Mouse (Mus musculus): ENCODE measurements around the gene Cyp1b1. TPM values are rescaled to one million over a fixed set of nuclear protein-coding genes. Genes with fewer than 3 reads are reported as not detected.

The Cyp1b1 gene
- total RNA-seq, 2 experiments from 2014 or later = 2.5 to 3.8 TPM

DNA sequence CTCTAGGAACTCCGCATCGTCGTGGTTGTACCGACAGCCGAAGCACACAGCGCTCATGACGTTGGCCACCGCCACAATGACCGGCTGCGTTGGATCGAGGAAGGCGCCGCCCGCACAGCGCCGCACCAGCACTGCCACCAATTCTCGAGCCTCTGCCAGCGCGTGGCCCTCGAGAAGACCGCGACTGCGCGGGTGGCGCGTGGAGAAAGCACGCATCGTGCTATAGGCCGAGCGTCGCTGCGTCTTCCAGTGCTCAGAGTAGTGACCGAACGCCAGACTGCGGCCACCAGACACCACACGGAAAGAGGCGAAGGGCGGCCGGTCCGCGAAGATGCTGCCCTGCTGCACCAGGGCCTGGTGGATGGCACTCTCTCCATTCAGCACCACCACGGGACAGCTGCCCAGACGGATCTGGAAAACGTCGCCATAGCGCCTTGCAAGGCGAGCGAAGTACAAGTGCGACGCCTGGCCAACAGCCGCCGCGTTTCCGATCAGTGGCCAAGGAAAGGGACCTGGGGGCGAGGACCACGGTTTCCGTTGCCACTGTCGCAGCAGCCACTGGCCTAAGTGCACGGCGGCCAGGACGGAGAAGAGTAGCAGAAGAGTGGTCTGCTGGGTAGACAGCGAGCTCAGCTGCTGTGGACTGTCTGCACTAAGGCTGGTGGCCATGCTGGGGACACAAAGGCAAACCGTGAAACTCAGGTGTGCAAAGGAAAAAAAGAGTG lies 1.1 kb downstream of the Cyp1b1 start:
- DNase-seq = no peak

DNA sequence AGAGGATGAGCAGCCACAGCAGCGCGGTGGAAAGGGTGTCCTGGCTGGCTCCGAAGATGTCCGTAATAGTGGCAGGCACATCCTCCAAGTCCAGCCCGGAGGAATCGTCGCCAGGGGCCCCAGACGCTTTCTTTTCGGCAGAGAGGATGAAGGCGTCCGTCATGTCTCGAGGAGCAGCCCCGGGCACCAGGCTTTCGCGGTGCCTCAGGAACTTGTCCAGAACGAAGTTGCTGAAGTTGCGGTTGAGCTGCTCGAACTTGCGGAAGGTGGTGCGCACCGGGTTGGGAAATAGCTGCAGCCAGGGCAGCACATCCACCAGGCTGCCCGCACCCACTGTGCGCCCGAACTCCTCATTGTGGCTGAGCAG lies 1.6 kb downstream of the Cyp1b1 start:
- no peak for DNase-seq

DNA sequence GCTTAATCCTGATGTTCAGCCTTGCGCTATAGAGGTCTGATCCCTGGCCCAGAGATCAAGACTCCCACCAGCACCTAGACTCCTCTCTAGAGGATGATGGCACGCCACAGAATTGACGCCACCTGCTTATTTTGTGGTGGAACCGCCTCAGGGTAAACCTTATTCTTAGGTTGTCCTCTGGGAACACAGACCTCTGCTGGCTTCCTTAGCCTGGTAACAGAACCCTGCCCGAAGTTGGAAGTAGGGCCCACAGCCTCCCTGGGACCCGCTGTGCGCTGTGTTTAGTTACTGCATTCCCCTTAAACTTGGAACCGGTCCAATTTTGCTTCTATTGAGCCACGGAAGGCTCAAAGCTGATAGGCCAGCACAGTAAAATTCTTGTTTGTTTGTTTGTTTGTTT lies 2.3 kb downstream of the Cyp1b1 start:
- DNase-seq = no peak

DNA sequence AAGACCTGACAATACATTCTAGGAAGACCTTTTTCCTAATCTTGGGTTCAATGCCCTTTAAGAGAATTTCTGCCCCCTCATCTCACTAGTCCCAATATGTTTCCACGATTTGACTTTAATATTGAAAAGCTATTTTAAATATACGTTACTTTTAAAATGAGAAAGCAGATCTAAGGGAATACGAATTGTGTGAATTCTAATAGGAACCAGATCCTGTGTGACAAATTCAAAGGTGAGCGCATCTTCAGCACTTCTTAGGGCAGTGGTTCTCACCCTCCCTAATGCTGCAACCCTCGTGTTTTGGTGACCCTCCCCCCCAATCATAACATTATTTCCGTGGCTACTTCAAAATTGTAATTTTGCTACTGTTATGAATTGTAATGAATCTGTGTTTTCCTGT lies 2.9 kb downstream of the Cyp1b1 start:
- no peak for DNase-seq

DNA sequence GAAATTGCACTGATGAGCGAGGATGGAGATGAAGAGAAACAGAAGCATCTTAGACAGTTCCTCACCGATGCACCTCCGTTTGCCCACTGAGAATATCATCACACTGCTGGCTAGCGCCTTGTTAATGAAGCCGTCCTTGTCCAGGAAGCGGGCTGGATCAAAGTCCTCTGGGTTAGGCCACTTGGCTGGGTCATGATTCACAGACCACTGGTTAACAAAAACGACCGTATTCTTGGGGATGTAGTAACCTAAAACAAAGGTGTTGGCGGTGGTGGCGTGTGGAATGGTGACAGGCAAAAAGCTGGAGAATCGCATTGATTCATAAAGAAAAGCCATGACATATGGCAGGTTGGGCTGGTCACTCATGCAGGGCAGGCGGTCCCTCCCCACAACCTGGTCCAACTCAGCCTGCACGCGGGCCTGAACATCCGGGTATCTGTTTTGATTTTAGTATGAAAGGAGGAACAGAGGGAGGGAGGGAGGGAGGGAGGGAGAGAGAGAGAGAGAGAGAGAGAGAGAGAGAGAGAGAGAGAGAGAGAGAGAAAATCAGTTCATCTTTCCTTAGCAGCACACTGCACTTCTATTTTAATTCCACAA lies 4.5 kb downstream of the Cyp1b1 start:
- no peak for DNase-seq

DNA sequence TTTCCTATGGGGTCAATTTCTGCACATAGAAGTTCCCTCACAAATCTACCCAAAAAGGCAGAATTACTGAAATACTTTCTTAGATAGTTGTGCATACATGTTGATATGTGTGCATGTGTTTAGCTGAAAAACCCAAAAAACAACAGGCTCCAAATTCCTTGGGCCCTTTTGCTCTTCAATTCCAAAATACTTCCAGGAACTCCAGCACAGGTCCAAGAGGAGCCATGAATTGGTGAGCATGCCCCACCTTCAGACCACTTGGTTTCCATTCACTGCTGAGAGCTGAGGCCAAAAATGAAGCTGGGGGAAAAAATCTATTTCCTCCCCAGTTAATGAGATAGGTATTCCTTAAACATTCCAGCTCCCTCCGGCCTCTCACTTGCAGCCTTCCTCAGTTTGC lies 5.1 kb downstream of the Cyp1b1 start:
- no peak for DNase-seq

DNA sequence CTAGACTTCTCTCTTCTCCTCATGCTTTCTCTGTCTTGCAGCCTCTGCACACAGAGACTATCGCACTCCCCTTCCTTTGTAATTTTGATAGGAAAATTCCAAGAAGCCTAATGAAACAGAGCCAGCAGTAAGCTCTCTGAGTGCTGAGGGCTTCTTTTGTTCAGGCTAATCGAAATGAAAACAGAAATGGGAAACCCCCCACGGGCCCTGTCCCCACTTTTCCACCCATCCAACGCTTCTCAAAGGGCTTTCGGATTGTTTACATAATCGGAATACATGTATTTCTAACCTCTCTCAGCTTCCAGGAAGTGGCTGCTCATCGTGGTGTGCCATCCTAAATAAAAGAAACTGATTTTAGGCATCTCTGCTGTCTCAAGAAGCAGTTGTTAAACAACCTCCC lies 6.7 kb downstream of the Cyp1b1 start:
- DNase-seq = no peak

DNA sequence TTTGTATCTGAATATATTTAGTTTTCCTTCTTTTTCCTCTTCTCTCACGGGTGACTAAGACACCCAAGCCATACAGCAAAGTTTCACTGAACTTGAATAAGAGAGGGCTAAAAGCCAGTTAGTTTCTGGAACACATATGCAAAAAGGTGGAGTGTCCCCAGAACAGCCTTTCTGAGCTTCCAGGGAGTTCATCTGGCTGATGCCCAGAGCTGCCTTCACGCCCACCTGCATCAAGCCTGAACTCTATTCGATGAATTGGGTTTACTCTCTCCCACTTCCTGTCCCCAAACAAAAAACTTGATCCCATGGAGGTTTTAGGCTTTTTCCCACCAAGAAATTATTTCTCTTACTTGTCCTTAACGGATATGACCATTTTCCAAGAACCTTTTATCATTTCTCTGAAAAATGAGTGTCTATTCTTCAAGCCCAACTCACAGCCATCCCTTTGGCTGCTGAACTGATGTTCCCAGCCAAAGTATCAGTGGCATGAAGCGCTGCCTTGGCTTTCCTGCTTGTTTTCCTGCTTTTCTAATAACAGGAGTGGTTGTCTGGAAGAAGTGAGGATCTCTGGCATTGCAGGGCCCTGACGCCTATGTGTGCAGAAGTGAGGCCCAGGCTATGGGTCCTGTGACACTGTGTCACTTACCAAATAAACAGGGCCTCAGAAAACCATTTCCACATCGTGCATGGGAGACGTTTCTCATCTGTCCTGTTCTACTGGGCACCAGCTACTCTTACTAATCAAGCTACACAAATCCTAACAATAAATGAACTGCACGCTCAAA lies 9.0 kb downstream of the Cyp1b1 start:
- no peak for DNase-seq

DNA sequence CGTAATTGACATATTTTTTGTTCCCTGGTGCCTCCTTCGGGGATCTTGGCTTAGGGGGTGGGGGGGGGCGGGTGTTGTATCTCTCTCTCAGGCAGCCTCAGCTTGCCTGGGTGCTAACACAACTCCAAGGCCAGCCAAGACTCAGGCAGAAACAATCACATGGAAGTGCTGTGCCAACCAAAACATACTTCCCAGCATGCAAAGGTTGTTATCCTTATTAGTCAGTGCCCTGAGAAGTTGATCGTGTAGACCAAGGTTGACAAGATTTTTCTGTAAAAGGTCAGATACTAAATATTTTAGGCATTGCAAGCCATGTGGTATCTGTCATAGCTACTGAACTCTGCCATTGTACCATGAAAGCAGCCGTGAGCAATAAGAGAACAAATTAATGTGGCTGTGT lies 14.0 kb downstream of the Cyp1b1 start:
- DNase-seq = no peak

DNA sequence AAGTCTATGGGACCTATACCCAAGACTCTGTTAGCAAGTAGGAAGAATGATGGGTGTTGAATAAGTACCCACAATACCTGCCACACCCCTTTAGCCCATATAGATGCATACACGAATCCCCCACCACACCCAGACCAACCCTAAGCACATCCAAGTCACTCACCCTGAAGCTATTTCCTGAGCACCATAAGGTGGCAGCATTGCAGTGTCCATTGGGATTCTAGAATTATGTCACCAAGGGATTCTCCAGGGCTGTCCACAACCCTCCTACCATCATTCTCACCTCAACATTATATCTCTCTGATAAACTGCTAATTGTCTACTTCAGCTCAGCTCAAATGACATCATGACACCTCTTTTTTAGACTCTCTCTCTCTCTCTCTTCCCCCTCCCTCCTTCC lies 15.7 kb downstream of the Cyp1b1 start:
- no peak for DNase-seq

DNA sequence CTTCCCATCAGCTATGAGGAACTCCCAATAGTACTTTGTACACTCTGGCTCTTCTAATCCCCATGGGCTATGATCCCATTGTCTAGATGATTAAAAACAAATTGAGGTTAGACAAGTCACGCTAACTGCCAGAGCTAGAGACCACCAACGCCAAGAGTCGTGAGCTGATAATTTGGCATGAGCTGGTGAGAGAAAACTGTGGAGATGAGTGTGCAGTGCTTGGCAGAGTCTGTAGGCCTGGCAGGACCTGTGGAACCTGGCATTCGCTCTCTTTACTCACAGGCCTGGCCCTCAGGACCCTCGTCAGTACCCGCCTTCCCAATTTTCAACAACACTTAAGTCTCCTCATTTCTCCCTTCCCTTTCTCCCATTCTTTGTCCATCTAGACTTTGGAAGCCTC lies 19.3 kb downstream of the Cyp1b1 start:
- no peak for DNase-seq

DNA sequence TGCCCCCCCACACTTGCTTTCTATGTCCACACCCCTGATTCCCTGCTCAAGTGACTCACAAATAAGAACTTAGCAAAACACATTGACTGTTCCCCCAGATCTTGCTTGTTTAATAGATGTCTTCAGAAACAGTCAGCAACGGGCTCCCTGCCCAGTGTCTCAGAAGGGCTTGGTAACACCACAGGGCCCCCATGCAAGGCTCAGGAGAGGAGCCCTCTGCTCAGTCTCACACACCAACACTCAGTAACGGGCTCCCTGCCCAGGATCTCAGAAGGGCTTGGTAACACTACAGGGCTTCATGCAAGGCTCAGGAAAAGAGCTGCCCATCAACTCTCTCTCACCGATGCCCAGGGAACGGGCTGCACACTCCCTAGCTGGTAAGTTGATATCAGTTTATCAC lies 19.8 kb downstream of the Cyp1b1 start:
- DNase-seq = no peak

DNA sequence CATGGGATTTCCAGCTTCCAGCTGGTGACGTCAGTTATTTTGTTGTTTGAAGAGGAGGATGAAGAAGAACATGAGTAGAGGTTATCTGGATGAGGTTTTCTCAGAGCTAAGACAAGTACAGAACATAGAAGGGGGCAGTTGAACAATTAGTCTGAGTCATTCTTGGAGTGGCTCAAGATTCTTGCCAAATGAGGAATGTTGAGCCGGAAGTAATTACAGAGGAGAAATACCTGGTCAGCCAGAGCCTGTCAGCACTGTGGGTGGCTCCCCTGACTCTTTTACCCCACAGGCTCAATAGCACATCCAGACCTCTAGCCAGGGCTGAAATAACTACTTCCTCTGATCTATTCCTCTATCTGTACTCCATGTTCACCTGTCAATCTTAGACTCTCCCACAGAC lies 44.0 kb downstream of the Cyp1b1 start:
- no peak for DNase-seq

DNA sequence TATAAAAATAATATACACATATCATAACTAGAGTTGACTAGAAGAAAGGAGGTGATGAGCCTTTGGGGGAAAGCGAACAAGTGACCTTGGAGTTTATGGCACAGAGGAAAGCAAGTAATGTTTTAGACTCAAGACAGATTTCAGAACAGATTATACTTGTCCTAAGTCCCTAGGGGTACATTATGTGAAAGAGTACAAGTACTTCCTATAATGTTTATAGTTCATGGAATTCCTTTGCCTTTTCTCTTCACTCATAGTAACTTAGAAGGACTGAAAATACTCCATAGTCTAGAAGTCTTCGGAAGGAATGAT lies 50.8 kb downstream of the Cyp1b1 start:
- DNase-seq = no peak

DNA sequence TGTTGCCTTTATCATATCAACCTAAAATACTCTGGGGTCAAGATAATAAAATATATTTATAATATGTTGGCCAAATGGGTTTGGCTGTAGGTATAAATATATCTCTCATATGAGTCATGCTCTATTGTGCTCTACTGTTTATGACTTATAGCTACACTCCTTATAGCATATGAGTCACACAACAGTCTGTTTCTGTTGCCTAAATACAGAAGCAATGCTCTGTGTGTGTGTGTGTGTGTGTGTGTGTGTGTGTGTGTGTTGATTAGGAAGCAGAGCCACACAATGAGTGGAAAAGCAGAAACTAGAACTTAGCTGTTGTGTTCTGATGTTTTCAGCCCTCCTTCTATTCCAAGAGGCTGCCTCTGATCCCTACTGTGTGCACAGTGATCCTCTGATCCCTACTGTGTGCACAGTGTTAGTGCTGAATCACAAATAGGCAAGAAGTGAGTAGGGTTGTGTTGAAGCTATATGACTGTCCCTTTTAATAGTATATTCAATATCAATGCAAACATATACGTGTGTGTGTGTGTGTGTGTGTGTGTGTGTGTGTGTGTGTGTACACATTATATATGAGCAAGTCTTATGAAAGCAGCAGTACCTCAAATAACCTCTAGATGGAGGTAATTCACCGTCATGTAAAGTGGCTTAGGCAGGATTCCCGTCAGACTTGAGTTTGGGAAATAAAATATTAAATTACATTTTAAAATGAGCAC lies 51.3 kb downstream of the Cyp1b1 start:
- DNase-seq = no peak

DNA sequence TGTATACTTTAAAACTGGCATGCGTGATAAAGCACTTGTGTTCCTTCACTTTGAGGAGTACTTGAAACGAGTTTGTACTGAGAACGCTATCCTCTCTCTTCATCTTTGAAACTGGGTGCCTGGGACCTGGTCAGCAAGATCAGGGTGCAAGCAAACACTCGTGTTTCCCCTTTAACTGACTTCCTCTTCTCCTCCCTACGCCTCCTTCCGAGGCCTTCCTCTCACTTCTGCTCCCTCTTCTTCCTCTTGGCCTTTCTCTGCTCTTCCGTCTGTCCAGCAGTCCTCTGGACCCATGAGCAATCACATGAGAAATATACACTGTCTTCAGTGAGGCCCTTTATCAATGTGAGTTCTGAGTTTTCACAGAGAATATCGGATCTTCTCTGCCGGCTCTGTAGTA lies 53.0 kb downstream of the Cyp1b1 start:
- no peak for DNase-seq

DNA sequence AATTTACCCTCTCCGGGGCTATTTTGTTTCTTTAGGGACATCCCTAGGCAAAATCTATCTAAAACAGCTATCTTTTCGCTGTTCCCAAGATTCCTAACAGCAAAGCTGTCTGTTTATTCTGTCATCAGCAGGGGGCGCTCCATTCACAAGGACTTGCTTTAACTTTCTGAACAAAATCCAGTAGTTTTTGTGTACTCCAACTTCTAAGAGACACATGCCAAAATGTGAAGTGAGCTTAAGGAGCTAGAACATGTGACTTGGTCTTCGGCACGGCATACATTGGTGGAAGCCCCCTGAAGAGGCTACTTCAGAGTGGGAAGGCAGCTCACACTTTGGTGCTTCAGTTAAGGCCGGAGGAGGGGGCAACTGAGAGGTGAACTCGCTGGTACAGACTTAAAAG lies 53.5 kb downstream of the Cyp1b1 start:
- DNase-seq = peak; percentile 28 to 42

DNA sequence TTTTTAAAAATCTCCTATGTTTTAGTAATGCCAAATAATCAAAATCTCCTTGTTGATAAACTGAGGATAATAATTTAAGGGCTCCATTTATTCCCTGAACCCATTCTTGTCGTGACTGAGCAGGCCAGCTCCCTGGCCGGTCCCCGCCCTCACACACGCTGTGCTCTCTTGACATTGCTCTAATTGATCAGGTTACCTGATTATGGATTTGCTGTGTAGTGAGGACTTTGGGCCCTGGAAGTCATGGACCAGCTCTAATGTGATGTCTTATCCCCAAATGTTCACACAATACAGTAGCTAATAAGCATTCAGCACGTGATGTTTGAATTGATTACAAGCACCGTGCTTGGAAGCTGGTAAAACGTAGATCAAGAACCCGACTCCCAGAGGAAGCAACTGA lies 56.0 kb downstream of the Cyp1b1 start:
- no peak for DNase-seq

DNA sequence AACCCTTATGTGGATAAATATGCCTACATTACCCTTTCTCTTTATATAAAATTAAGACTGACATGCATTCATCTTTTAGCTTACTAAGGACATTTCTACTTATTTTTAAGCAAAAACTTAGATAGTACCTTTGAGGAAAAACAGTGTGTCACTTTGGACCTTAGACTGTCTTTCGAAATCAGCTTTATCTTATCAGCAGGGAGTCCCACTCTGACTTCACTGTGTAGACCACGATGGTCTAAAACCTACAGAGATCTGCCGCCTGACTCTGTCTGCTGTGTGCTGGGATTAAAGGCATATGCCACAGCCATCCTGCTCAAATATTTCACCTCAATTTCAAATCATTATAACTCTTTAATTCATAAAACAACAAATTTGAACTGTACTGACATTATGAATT lies 56.4 kb downstream of the Cyp1b1 start:
- no peak for DNase-seq

DNA sequence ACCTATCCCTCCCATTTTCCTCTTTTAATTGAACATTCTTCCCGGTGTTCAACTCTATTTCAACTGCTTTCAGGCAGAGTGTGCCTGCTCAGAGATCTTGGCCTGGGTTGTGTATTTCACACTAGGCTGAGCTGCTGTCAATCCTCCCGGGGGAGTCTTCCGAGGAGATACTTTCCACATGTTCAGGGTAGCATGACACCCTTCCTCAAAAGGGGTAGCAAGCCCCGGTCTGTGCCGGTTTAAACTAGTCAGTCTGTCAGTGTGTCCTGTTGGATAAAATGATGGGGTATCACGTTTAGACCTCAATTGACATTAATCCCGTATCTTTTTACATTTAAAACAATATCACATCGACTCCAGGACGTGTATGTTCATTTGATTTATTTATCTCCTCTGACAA lies 57.1 kb downstream of the Cyp1b1 start:
- no peak for DNase-seq

DNA sequence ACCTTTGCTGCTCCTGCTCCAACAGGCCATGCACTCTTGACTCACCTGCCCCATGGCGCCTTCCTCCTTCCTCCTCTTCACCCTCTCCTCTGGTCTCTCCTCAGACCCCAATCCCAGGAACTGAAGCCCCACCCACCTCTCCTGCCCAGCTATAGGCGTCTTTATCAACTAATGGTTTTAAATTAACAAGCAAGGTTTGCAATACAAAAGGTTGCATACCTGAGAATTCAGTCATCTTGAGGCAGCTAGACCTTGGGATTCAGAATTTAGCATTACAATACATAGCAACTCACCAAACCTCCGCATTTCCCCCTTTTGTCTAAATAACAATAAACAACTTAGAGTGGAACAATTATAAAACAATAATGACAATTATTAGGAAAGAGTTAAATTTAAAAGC lies 60.7 kb downstream of the Cyp1b1 start:
- no peak for DNase-seq

DNA sequence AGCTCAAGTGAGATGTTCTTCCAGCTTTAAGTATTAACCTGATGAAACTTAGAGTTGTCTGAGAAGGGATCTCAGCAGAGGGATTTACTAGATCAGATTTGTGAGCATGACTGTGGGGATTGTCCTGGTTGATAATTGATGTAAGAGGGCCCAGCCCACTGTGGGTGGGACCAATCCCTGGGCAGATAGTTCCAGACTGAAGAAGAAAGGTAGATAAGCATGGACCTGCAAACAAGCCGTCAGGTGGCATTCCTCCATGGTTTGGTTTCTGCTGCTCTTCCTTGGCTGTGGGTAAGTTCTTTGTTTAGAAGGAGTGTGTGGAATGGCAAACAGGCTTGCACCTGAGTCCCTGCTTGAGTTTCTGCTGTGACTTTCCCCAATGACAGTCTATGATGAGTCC lies 61.7 kb downstream of the Cyp1b1 start:
- no peak for DNase-seq

Measured in layer of hippocampus, postnatal 36 days (tissue).